Mouse (Mus musculus) olfactory bulb, adult 2 months (tissue): ENCODE measurements around the gene Defb43. TPM values are rescaled to one million over a fixed set of nuclear protein-coding genes. Genes with fewer than 3 reads are reported as not detected.

Experiments used
- H3K27ac ChIP-seq: fragments of 200-500 bp; 2 replicates; pipeline ENCODE4 v1.5.1; 2012; ENCODE audit warnings: low read depth, low read length; ENCODE audit not compliant: insufficient read depth
- H3K4me1 ChIP-seq: fragments of 200-500 bp; 2 replicates; pipeline ENCODE4 v1.6.1; 2012; ENCODE audit warnings: low read length; ENCODE audit not compliant: control insufficient read depth, insufficient read depth
- H3K4me3 ChIP-seq: fragments of 200-500 bp; 2 replicates; pipeline ENCODE4 v1.5.1; 2012; ENCODE audit warnings: mild to moderate bottlenecking, low read depth, low read length, moderate library complexity; ENCODE audit not compliant: insufficient read depth
- CTCF ChIP-seq: fragments of 200-500 bp; IDR thresholded peaks from 2 replicates; pipeline ENCODE4 v1.5.1; 2012; ENCODE audit warnings: low read depth, mild to moderate bottlenecking, low read length, moderate library complexity; ENCODE audit not compliant: insufficient read depth
- POLR2A ChIP-seq: fragments of 200-500 bp; IDR thresholded peaks from 2 replicates; pipeline ENCODE4 v1.6.1; 2012; ENCODE audit warnings: mild to moderate bottlenecking, low read depth, low read length, moderate library complexity; ENCODE audit not compliant: insufficient read depth
- WGBS: fragments of 180-500 bp; shearing (Covaris S2); methylation state at CpG from one replicate; pipeline ENCODE4 v1.1.7; 2018; 5-methylcytosine and 5-hydroxymethylcytosine counted together
- polyA plus RNA-seq: library from polyadenylated mRNA; stranded (reverse); fragments of >200 nt; gene quantifications from 2 replicates; pipeline ENCODE4 v1.2.4, GENCODE M21; 2012; ENCODE audit warnings: low replicate concordance; ENCODE audit not compliant: missing spikeins, insufficient read depth, insufficient read length

The Defb43 gene
- polyA plus RNA-seq, 1 experiment, result not detected

- 77% methylated on average over 8 of the region's 8 CpGs for WGBS
- TF ChIP-seq POLR2A, result no peak
- no peak for TF ChIP-seq CTCF
- Histone ChIP-seq H3K27ac (no peak within 1 kb of the TSS), H3K4me3 (no peak within 1 kb of the TSS), H3K4me1 (no peaks in the 10 kb centered on the region)
These were observed 13.8 kb upstream of the Defb43 start, which contains the start of gene Defb47 for GRCm38 (mm10) chr14:62997777-62998176. Gene Defb47 (plus strand): TSS chr14:62998077.

DNA sequence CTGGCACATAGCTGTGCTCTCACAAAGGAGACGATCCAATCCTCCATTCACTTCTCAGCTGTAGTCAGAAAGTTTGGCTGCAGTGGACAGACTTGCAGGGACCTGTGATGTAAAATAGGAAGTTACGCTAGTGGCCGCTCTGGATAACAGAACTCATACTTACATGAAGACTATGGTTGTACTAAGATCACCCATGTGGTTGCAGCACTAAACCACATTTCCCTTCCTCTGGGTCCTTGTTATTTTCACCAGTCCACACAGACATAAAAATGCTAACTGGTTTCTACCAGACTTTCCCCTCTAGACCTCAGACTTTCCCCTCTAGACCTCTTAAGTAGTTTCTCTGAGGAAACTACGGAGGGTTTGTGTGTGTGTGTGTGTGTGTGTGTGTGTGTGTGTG lies 12.6 kb upstream of the Defb43 start:
- Histone ChIP-seq H3K4me3 (no peak overlapping the region), H3K4me1 (no peaks in the 10 kb centered on the region), H3K27ac (no peak overlapping the region)
- WGBS, result 92% methylated on average over 4 of the region's 4 CpGs
- TF ChIP-seq POLR2A (no peak), CTCF (no peak)

DNA sequence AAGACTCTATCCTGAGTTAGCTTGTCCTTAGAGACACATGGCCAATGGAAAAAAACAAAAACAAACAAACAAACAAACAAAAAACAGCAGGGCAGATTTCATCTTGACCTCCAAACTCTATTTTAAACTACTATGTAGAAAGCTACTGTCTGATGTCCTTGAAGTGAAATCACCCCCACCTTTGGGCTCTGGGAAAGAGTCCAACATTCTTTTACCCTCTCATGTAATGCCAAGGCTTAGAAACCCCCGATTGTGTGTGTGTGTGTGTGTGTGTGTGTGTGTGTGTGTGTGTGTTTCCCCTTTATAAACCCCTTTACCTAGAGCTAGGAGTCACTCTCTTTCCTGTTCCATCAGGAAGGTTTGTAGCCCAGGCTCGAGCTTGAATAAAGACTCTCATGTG lies 9.0 kb upstream of the Defb43 start:
- Histone ChIP-seq H3K4me3 (no peak overlapping the region), H3K27ac (no peak overlapping the region), H3K4me1 (no peaks in the 10 kb centered on the region)
- WGBS, result 40% methylated on average over 2 of the region's 2 CpGs
- TF ChIP-seq CTCF, result no peak
- no peak for TF ChIP-seq POLR2A

DNA sequence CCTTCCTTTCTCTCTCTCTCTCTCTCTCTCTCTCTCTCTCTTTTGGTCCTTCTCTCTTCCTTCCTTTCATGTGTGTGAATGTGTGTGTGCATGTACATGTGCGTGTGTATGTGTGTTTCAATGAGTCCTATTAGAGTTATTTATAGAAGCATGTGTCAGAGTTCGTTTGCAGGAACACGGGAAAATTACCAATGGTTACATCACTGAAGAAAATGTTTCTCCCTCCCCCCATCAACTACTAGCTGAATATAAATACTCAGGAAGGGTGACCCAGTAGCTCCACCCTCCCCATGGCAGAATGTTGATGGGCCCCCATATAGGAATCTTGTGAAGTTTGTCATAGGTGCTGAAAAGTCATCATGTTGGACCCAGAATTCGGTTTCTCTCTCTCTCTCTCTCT lies 1.5 kb downstream of the Defb43 start:
- no peak overlapping the region for H3K27ac ChIP-seq
- no peak overlapping the region for H3K4me3 ChIP-seq
- 62% methylated on average over 4 of the region's 4 CpGs for WGBS
- H3K4me1 ChIP-seq, result no peaks in the 10 kb centered on the region
- TF ChIP-seq POLR2A, result no peak
- TF ChIP-seq CTCF, result no peak

DNA sequence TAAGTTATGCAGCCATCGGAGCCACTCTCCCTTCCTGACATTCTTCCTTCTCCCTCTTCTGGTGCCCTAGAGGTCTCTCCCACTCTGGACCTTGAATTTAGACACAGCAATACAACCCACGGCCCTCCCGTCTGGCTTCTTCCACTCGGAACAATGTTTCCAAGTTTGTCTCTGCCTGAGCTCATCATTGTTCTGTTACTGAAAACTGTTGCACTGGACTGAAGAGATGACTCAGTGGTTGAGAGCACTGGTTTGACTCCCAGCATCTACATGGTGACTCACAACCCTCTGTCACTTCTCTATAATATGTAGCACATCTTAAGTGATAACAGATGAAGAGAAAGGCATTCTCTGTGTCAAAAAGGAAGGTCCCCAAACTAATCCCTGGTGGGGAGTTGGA lies 3.1 kb downstream of the Defb43 start:
- H3K27ac ChIP-seq, result no peak overlapping the region
- no peaks in the 10 kb centered on the region for H3K4me1 ChIP-seq
- WGBS, result 63% methylated on average over 4 of the region's 4 CpGs
- no peak overlapping the region for H3K4me3 ChIP-seq
- no peak for TF ChIP-seq CTCF
- no peak for TF ChIP-seq POLR2A

- H3K4me3 ChIP-seq, result no peak overlapping the region
- no peak overlapping the region for H3K27ac ChIP-seq
- no peak for TF ChIP-seq POLR2A
- TF ChIP-seq CTCF, result no peak
- H3K4me1 ChIP-seq, result 0 out of 2 replicates have a peak, but pooled peaks cover 5% of the 10 kb centered on the region
- WGBS, result 45% methylated on average over 6 of the region's 6 CpGs
These were observed 9.1 kb downstream of the Defb43 start for GRCm38 (mm10) chr14:63020524-63021156.

- TF ChIP-seq CTCF, result no peak
- no peak for TF ChIP-seq POLR2A
- 88% methylated on average over 3 of the region's 3 CpGs for WGBS
- Histone ChIP-seq H3K4me1 (no peaks in the 10 kb centered on the region), H3K4me3 (no peak within 1 kb of the TSS), H3K27ac (no peak within 1 kb of the TSS)
These were observed 35.1 kb downstream of the Defb43 start, which contains the start of gene Defb42 for GRCm38 (mm10) chr14:63046691-63047090. Gene Defb42 (plus strand): TSS chr14:63046991.

GRCm38 (mm10) chr14:63049910-63050370 lies 38.4 kb downstream of the Defb43 start, which contains the start of gene Defb30:
Gene Defb30 (minus strand): TSS chr14:63049960.
- WGBS, result 72% methylated on average over 14 of the region's 14 CpGs
- TF ChIP-seq CTCF (no peak), POLR2A (no peak)
- Histone ChIP-seq H3K4me3 (no peak within 1 kb of the TSS), H3K27ac (no peak within 1 kb of the TSS), H3K4me1 (peaks cover 4% of the 10 kb centered on the region; the same call in 1 of the 2 replicates)

- WGBS, result 38% methylated on average over 5 of the region's 5 CpGs
- peaks cover 6% of the 10 kb centered on the region; the same call in 1 of the 2 replicates for H3K4me1 ChIP-seq
- no peak overlapping the region for H3K27ac ChIP-seq
These were observed 39.2 kb downstream of the Defb43 start for GRCm38 (mm10) chr14:63050769-63051168.

More at GRCm38 (mm10) chr14:63050769-63051168, 39.2 kb downstream of the Defb43 start:
- H3K4me3 ChIP-seq, result no peak overlapping the region
- TF ChIP-seq POLR2A (no peak), CTCF (peak; percentile 44; the same call in 1 of the 2 replicates)
